Mouse (Mus musculus) hindbrain, postnatal 0 days (tissue): ENCODE measurements at regions not wholly inside any gene's neighbourhood (a gene's known extent, or its start where the extent isn't known, plus 50 kb on each side); places are given as distances from the start of the nearest gene placed in this dataset.

ENCODE experiments used
- ATAC-seq: fragments of 200-750 bp; cut with Nextera tagmentation; 2 replicates; pipeline ENCODE4 v1.8.0; 2017; ENCODE audit warnings: mild to moderate bottlenecking, moderate TSS enrichment, moderate library complexity
- DNase-seq: peaks from one replicate; pipeline ENCODE4 v3.0.0-alpha.2; 2015; ENCODE audit warnings: low spot score
- H3K27ac ChIP-seq: fragments of 300-500 bp; sonication (generic); 2 replicates; pipeline ENCODE4 v1.5.1; 2014; ENCODE audit warnings: mild to moderate bottlenecking
- H3K27me3 ChIP-seq: fragments of 300-500 bp; sonication (generic); 2 replicates; pipeline ENCODE4 v1.6.1; 2014; ENCODE audit warnings: low read length, mixed read lengths; ENCODE audit not compliant: insufficient read depth
- H3K36me3 ChIP-seq: fragments of 300-500 bp; sonication (generic); 2 replicates; pipeline ENCODE4 v1.6.1; 2014; ENCODE audit warnings: low read length, mixed read lengths; ENCODE audit not compliant: insufficient read depth
- H3K4me1 ChIP-seq: fragments of 300-500 bp; sonication (generic); 2 replicates; pipeline ENCODE4 v1.6.1; 2014; ENCODE audit warnings: antibody characterized with exemption, low read length, mixed read lengths; ENCODE audit not compliant: insufficient read depth
- H3K4me2 ChIP-seq: fragments of 300-500 bp; sonication (generic); 2 replicates; pipeline ENCODE4 v1.6.1; 2014; ENCODE audit warnings: low read depth, mild to moderate bottlenecking, low read length, moderate library complexity, mixed read lengths
- H3K4me3 ChIP-seq: fragments of 300-500 bp; sonication (generic); 2 replicates; pipeline ENCODE4 v1.5.1; 2014; ENCODE audit warnings: low read length
- H3K9ac ChIP-seq: fragments of 300-500 bp; sonication (generic); replicated peaks from 2 replicates; pipeline ENCODE4 v1.6.1; 2014; ENCODE audit warnings: mild to moderate bottlenecking, low read length, moderate library complexity, mixed read lengths
- H3K9me3 ChIP-seq: fragments of 300-500 bp; sonication (generic); 2 replicates; pipeline ENCODE4 v1.6.1; 2016; ENCODE audit warnings: low read length, mixed read lengths
- CTCF ChIP-seq: IDR thresholded peaks from 2 replicates; pipeline ENCODE4 v1.5.1; 2016; ENCODE audit warnings: antibody characterized with exemption, control low read depth, low read depth
- WGBS: fragments of 180-500 bp; shearing (Covaris S2); extraction: QIAGEN DNeasy Blood & Tissue Kit; methylation state at CpG from one replicate; pipeline ENCODE4 v1.1.7; 2014; 5-methylcytosine and 5-hydroxymethylcytosine counted together

GRCm38 (mm10) chr3:143087786-143088185 lies 206.0 kb upstream of the Pkn2 start:
- ATAC-seq (no peak), DNase-seq (no peak)
- H3K36me3 ChIP-seq = no peaks in the 10 kb centered on the region
- TF ChIP-seq CTCF = no peak
- H3K4me2 ChIP-seq = no peak overlapping the region
- H3K27me3 ChIP-seq = no peaks in the 10 kb centered on the region
- no peak overlapping the region for H3K27ac ChIP-seq
- H3K9ac ChIP-seq = no peak overlapping the region
- no peak overlapping the region for H3K4me3 ChIP-seq
- no peaks in the 10 kb centered on the region; the same call in 1 of the 2 replicates for H3K4me1 ChIP-seq
- H3K9me3 ChIP-seq = no peaks in the 10 kb centered on the region
- WGBS = 66% methylated on average over 3 of the region's 3 CpGs

- no peak for TF ChIP-seq CTCF
- Histone ChIP-seq H3K9ac (no peak overlapping the region), H3K4me3 (no peak overlapping the region), H3K9me3 (no peaks in the 10 kb centered on the region), H3K27me3 (no peaks in the 10 kb centered on the region), H3K36me3 (no peaks in the 10 kb centered on the region), H3K4me2 (no peak overlapping the region), H3K27ac (no peak overlapping the region), H3K4me1 (no peaks in the 10 kb centered on the region)
- no peak for DNase-seq
- no peak for ATAC-seq
- WGBS = 80% methylated on average over 7 of the region's 7 CpGs
Measured at GRCm38 (mm10) chr3:143078310-143078709, 196.5 kb upstream of the Pkn2 start.

- H3K4me3 ChIP-seq = no peak overlapping the region
- WGBS = 67% methylated on average over 4 of the region's 4 CpGs
Measured at GRCm38 (mm10) chr3:143071839-143072373, 190.1 kb upstream of the Pkn2 start.

GRCm38 (mm10) chr3:143054858-143055257 lies 173.1 kb upstream of the Pkn2 start:
- no peak overlapping the region for H3K27ac ChIP-seq
- no peak for TF ChIP-seq CTCF
- H3K36me3 ChIP-seq = no peaks in the 10 kb centered on the region
- 93% methylated on average over 3 of the region's 3 CpGs for WGBS
- no peak overlapping the region for H3K9ac ChIP-seq
- no peak overlapping the region for H3K4me2 ChIP-seq
- H3K9me3 ChIP-seq = no peaks in the 10 kb centered on the region
- no peaks in the 10 kb centered on the region for H3K4me1 ChIP-seq
- H3K4me3 ChIP-seq = no peak overlapping the region
- no peaks in the 10 kb centered on the region for H3K27me3 ChIP-seq
- DNase-seq (no peak), ATAC-seq (no peak)

More at GRCm38 (mm10) chr3:143071839-143072373, 190.1 kb upstream of the Pkn2 start:
- DNase-seq (no peak), ATAC-seq (no peak)
- Histone ChIP-seq H3K27me3 (no peaks in the 10 kb centered on the region), H3K4me2 (no peak overlapping the region), H3K27ac (no peak overlapping the region), H3K36me3 (no peaks in the 10 kb centered on the region), H3K4me1 (no peaks in the 10 kb centered on the region), H3K9ac (no peak overlapping the region), H3K9me3 (no peaks in the 10 kb centered on the region)
- TF ChIP-seq CTCF = no peak

GRCm38 (mm10) chr3:143053286-143053993 lies 171.6 kb upstream of the Pkn2 start:
- DNase-seq = no peak
- Histone ChIP-seq H3K4me2 (no peak overlapping the region), H3K36me3 (no peaks in the 10 kb centered on the region), H3K9ac (no peak overlapping the region), H3K27ac (no peak overlapping the region), H3K4me1 (no peaks in the 10 kb centered on the region), H3K9me3 (no peaks in the 10 kb centered on the region), H3K4me3 (no peak overlapping the region), H3K27me3 (no peaks in the 10 kb centered on the region)
- no peak for TF ChIP-seq CTCF
- 80% methylated on average over 11 of the region's 11 CpGs for WGBS
- no peak for ATAC-seq

- Histone ChIP-seq H3K4me1 (no peaks in the 10 kb centered on the region), H3K9me3 (no peaks in the 10 kb centered on the region), H3K9ac (no peak overlapping the region), H3K27me3 (no peaks in the 10 kb centered on the region), H3K4me2 (no peak overlapping the region), H3K27ac (no peak overlapping the region), H3K36me3 (no peaks in the 10 kb centered on the region), H3K4me3 (no peak overlapping the region)
- TF ChIP-seq CTCF = no peak
- WGBS = 63% methylated on average over 3 of the region's 3 CpGs
- DNase-seq = peak; percentile 13
- peak; percentile 75 for ATAC-seq
Measured at GRCm38 (mm10) chr3:143040666-143041065, 158.9 kb upstream of the Pkn2 start.

GRCm38 (mm10) chr3:143036108-143036507 lies 154.3 kb upstream of the Pkn2 start:
- H3K9me3 ChIP-seq = no peaks in the 10 kb centered on the region
- no peaks in the 10 kb centered on the region for H3K27me3 ChIP-seq
- no peaks in the 10 kb centered on the region for H3K36me3 ChIP-seq
- H3K4me1 ChIP-seq = no peaks in the 10 kb centered on the region
- H3K4me2 ChIP-seq = no peak overlapping the region
- H3K9ac ChIP-seq = no peak overlapping the region
- H3K27ac ChIP-seq = no peak overlapping the region
- ATAC-seq (no peak), DNase-seq (no peak)
- no peak overlapping the region for H3K4me3 ChIP-seq
- TF ChIP-seq CTCF = no peak
- whole genome bisulfite sequencing = 97% methylated on average over 1 of the region's 1 CpGs
